Mouse (Mus musculus) right cerebral cortex, postnatal 14 days (tissue): ENCODE measurements around the gene Rhcg.

Experiments used
- DNase-seq: peaks from one replicate; pipeline ENCODE4 v3.0.0; 2022

Rhcg gene

DNA sequence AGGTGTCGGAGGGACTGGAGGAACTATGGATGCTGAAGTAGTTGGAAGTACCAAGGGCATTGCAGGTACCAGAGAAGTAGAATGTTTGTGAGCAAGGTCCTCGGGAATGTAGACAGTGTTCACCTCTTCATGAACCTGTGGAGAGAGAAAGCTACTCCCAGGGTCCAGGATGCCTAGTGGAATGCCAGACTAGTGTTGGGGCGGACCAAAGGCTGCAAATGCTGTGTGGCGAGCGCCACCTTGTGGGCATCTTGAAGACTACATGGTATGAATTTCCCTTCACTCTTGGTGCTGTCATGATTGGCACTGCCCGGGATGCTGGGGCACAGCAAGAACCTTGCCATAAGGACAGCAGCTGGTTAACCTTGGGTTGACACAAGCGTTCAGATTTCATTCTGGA, 22.6 kb downstream of the Rhcg start:
- DNase-seq: peak; percentile 80

DNA sequence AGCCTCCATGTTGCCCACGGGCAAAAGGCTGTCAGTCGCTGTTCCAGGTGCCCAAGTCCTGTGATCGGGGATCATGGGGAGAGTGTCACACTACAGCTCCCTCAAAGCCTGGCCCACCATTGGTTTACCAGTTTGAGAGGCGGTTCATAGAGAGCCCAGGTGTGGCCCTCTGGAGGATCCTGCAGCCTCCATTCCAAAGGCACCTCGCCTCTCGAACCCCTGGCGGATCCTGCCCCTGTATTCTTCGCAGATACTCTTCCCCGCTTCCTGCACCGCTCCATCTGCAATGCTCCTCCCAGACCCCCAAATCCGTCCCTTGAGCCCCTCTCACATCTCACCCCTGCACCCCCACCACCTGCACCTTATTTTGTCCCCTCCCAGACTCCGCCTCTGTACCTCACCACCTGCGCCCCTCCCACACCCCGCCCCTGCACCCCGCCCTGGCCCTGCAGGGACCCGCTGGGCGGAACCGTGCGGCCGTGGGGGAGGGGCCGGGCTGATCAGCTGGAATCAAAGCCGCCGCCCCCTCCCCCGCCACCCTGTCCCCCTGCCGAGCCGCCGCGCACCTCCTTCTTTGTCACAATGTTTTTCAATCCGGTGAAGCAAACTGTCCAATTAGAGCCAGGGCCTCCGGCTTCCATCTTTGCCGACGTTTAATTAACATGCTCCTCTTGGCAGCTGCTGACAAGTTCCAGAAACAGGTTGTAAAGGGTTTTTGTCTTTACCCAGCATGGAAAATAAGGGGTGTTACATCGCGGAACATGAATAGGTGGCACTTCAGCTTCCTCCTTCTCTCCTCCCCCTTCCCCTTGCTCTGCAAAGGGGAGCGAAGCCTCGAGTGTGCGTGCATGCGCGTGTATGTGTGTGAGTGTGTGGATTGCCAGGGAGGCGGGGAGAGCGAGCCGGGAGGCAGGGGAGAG, 25.4 kb downstream of the Rhcg start:
- DNase-seq: peak; percentile 86

DNA sequence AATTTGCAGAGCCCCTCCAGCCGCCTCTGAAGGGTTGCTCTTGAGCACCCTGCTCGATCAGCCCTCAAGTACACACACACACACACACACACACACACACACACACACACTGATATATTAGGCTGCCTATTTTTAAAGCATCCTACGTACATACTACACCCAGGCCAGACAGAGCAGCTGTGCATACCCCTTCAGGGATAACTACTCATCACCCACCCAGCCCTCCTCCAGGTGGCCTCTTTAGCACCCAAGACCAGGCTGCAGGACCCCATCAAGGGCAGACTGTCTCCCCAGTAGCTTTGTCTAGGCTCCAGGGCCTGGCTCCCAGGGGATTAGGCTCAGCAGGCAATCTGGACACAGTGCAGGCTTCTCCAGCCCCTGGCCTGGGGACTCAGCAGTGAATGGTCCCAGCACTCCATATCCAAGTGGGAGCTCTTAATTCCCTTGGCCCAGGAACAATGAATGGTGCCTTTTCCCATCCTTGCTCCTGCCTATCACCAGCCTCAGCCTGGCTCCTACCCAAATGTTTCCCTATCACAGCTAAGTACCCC, 26.8 kb downstream of the Rhcg start:
- no peak for DNase-seq

DNA sequence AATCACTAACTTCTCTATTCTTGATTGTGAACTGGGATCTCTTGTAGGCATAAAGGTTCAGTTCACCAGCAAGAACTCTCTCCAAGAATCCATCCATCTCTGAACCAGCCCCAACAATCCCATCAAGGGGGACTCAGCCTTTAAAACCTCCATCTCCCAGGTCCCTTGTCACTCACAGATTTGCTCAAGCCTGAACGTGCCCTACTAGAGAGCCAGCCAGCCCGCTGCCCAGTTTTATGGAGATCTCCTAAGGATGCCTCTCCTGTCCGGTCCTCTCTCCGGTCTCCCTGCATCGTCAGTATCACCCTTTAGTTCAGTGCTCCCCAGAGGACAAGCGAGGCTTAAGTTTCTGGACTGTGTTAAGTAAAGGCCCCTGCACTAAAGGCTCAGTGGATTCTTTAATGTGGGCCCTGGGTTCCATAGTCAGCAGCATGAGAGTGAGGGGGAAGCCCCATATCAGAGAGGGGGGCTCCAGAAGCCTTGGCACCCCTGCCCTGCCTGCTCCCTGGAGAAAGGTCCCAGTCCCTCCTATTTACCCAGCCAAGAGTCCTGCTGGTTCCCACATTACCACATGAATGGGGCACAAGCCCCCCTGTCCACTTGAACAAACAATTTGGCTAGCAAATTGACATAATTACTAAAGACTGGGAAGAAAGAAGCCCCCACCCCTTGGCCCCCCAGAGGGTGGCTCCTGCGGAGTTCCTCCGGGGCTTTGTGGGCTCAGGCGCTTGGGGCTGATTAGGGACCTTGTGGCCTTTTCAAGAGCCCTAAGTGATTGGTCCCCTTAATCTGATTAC, 27.5 kb downstream of the Rhcg start:
- no peak for DNase-seq

DNA sequence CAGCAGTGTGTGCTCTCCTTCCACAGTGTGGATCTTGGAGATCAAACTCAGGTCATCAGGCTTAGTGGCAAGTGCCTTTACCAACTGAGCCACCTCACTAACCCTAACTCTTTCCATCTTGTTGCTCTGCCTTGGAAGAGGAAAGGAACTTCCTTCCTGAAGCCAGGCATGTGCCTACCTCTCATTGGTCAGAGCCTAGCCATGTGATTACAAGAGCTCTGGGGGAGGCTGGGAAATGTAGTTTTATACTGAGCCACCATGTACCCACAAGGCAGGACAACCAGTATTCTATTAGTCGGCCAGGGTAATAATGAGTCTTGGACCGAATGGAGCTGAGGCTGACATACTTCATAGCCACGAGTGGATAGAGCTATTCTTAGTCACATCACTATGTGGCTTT, 29.2 kb downstream of the Rhcg start:
- no peak for DNase-seq

DNA sequence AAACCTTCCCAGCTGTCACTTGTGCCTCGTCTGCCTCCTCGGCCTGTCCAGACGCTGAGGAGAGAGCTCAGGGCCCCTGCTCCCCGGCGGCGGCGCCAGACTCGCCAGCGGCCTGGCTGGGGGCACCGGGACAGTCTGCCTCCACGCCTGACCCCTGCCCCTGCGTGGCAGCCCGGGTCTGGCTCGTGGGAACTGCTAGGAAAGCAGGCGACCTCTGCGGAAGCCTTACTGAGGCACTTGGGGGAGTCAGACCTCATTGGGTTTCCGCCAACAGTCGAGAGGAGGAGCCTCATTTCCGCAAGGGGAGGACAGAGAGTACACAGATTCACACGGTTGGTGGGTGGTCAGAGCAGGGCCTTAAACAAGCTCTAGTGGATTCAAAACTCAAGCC, 38.6 kb downstream of the Rhcg start:
- no peak for DNase-seq

DNA sequence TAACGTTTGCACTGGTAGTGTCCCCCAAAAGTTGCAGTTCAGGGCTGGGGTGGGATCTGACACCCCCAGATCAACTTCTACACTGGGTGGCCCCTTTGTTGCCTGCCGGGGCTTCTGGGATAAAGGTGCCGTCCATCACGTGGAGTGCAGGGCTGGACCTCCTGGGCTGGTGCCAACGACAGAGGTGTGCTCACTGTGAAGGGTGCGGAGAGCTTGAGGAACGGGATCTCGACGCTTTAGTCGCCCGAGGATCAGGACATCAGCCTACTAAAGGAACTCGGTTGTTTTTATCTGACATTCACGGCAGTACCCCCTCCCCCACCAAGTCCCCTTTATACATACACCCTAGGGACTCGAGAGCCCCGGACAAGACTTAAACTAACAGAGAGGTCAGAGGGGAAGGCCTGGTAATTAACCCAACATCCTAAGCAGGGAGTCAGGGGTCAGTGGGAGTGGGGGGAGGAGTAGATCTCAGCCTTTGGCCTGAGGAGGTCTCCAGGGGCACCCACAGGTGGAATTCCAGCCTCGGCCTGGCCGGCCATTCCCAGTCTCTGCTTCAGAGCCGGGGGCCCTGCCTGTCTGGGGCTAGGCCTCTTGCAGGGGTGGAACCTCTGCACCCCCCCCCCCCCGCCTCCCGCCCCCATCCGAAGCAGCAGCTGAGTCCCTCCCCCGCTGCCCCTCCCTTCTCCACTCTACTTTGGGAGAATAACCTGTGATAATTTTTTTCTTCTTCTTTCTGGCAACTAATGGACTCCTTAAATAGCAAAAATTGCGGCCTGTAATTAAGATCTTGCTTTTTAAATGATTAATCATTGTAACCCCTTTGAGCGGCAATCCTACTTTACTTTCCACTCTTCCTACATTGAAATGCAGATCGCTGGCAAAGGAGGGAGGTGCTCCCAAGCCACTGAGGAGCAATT, 39.3 kb downstream of the Rhcg start:
- DNase-seq: no peak

DNA sequence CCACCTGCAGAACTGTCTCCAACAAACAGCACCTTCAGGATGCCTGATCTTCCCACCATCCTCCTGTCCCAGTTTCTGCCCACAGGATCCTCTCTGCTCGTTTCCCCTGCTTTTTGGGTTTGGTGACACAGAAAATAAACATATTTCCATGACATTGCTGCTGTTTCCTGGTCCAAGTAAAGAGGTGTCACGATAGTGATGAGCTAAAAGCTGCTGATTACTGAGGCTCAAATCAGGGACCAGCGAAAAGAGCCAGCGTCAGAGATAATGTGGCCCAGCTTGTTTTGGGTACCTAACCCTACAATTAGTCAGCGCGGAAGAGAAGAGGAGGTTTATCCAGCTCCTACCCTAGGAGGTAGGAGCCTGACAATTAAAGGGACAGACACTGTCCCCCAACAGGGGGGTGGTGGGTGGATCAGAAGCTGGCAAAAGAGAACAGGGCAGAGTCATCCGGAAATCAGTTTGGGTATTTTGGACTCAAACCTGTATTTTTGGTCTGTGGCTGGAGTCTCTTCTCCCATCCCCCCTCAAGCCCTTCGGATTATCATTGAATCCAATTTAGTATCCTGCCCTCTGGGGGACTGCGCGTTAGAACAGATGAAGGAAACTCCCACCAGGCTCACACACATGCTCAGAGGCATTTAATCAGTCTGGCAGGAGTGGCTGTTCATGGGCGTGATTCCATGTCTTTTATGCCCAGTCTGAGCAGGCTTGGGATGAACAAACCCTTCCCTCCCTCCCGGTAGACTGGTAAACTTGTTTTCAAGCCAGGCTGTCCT, 40.2 kb downstream of the Rhcg start:
- no peak for DNase-seq

DNA sequence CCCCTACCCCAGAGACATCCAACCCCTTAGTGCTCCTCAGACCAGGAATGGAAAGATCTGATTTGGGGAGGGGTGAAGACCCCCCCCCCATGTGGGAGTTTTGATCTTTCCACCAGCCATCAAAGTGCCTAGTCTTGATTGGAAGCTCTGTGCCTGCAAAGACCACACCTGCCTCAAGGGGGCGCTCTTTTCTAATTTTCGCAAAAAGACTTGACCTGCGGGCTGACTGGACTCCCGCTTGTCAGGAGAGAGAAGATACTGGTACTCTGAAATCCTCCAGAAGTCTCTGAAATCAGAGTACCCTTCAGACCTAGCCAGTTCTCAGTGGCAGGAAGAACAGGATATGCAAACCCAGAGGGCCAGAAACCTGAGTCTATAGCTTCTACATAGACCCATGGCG, 40.8 kb downstream of the Rhcg start:
- DNase-seq: peak; percentile 57

DNA sequence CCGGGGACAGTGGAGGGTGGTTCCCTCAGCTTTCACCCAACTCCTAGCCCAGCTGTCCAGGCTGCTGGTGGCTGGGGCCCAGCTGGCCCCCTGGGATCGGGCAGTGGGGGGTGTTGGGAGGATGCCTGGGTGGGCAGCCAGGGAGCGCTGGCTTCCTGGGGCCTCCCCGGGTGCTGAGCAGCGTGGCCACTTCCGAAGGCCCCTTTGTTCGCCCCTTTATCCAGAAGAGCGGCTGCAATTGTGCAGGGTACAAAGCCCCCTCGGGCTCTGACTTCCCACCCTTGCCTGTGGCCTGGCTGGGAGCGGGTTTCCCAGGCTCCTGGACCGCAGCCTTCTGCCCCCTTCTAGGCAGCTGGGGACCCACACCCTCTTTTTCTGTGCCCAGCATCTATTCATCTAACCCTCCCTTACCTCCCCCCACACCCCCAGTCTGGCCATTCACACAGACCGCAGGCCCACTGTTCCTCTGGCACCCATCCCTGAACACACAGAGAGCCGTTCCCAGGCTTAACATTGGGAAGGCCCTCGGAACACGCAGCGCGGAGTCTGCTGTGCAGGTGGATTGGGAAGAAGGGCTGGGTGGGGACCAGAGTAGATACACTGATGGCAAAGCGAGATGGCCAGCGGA, 45.2 kb downstream of the Rhcg start:
- no peak for DNase-seq

DNA sequence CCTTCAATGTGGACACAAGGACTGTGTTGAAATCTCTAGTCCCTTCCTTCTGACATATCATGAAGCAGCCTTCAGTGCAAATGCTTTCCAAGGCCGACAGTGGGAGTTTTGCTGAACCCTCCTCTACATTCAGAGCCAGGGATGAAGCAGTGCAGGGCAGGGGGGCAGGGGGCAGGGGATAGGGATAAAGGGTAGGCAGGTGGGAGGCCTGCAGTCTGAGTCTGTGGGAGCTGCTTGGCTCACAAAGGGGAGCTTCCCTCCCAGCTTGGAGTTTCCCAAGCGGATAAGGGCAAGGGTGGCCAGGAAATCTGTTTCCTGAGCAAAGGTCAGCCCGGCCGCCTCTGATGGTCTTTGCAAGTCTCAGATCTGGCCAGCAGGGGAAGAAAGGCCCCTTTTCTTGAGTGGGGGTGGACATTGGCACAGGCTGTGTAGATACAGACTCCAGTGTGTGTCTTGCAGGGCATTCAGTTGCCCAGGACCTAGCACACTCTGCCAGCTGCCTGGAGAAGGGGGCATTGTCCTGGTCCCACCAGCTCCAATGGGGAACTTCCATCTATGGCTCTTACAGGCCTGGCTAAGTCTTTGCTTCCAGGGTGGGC, 48.4 kb downstream of the Rhcg start:
- DNase-seq: no peak

DNA sequence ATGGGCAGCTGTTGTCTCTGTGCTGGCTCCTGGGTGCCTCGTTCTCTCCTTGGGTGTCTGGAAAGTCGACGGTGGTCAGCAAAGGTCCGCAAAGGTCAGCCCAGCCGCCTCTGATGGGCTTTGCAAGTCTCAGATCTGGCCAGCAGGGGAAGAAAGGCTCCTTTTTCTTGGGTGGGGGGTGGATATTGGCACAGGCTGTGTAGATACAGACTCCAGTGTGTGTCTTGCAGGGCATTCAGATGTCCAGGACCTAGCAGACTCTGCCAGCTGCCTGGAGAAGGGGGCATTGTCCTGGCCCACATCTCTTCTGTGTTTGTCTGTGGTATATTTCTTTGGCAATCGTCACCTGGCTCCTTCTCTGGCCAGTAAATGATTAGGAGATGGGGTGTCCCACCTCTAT, 49.2 kb downstream of the Rhcg start:
- no peak for DNase-seq

DNA sequence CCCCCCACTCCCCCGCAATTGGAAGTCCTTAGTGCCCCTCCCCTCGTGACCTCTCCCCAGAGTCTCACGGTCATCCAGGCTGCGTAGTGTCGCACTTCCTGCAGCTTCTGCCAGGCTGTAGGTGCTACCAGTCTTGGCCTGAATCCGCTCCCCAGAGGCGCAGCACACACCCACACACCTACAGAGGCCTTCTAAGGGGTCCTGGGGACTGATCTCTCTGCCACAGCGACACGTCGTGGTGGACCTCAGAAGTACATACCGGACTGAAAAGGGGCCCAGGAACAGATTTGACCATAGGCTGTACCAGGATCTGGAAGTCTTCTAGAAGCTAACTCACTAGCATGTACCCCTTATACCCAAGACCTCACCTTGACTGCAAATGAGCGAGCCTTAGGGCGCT, 53.8 kb downstream of the Rhcg start:
- DNase-seq: no peak

DNA sequence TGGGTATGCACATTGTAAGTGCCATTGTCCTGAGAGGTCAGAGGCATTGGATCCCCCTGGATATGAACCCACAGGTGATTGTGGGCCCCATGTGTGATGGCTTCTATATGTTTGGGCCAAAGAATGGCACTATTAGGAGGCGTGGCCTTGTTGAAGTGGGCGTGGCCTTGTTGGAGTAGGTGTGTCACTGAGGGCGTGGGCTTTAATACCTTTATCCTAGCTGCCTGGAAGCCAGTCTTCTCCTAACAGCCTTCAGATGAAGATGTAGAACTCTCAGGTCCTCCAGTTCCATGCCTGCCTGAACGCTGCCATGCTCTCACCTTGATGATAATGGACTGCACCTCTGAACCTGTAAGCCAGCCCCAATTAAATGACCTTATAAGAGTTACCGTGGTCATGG, 55.1 kb downstream of the Rhcg start:
- no peak for DNase-seq

DNA sequence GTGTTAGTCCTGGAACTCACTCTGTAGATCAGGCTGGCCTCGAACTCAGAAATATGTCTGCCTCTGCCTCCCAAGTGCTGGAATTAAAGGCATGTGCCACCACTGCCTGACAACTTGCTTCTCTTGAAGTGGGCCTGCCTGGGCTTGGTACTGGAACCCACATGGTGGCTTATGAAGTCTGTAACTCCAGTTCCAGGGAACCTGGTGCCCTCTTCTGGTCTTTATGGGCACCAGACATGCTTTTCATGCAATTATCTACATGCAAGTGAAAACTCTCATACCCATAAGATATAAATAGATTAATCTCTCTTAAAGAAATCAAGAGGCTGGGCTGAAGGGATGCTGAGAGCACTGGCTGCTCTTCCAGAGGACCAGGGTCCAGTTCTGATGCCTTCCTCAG, 58.8 kb downstream of the Rhcg start:
- no peak for DNase-seq

DNA sequence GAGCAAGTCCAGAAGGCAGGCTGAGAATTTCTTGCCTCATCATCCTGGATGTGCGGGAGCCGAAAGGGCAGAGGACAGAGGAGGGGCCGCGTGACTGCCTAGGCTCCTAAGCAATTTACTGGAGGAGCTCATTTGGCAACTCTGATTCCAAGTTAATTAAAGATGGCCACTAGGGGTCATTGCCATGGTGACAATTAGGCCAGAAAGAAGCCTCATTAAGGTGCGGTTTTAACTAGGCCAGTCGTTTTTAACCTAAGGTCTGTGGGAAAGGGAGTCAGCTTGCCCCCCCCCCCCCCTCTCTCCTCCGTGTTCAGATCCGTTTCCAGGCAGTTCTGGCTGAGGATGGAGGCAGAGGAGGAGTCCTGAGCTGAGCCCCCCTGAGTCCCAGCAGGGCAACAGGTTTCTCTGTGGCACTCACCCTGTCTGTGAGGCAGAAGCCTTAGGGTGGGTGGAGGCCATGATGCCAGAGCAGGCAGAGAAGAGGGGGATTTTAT, 59.7 kb downstream of the Rhcg start:
- no peak for DNase-seq

DNA sequence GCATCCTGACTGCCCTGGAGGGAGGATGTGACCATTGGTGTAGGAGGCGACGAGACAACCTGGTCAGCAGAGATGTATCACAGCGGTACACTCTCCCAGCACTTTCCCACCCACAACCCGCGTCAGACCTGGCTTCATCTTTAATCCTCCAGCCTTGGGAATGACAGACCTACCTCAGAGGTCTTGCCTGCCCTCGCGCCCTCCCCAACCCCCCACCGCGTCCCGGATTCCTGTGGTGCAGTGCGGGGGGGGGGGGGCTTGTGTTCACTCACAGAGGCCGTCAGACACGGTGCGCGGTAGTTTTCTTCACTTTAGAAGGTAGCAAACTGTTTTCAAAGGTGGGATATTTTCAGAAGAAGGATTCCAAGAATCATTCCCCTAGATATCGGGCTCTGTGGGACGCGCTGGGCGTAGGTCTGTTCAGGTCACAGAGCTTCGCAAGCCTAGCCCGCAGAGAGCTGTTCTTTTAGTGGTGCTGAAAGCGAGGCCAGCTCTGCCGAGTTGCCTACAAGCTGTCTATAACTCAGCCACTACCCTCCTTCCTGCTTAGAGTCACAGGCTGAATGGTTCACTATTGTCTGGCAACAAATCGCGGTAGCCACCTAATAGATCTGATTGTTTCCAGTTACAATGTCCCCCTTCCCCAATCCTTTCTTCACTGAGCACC, 62.0 kb downstream of the Rhcg start:
- no peak for DNase-seq

DNA sequence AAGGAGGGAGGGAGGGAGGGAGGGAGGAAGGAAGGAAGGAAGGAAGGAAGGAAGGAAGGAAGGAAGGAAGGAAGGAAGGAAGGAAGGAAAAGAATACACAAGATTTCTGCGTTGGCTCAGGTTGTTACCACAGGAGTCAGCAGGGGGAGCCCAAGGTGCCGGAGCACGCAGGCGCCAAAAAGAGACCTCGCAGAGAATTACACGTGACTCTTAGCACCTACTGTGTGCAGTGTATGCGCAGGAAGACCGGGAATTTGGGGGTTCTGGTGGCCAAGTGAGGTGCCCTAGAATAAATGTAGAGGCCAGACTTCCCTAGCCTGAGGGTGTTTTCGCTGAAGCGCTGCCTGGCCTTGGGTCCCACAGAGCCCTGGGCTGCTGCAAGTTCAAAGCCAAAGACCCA, 64.8 kb downstream of the Rhcg start:
- peak; percentile 54 for DNase-seq

DNA sequence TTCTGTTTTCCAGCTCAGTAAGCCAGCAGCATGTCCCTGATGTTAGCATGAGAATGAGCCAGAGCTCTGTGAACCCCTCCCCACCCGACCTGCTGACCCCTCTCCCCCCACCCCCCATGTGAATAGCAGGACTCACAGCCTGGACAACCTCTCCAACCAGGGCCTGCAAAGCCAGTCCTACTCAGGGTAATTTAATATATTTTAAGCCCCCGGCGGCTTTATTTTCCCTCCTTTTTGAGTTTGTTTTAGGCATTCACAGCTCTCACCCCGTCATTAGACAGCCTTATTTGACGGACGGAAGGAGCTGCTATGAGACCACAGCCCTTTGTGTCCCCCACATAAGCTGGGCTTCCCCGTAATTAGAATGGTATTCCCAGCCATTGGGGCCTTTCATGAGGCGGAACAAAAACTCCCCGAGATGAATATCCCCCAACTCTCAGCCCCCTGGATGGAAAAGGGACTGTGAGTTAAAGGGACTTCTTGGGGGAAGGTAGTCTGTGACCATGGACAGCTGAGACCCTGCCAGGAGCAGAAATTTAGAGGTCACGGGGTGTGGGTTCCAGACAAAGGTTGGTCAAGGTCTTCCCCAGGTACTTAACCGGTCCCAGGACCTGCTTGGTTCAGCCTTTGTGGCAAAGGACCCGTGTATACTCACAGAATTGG, 68.4 kb downstream of the Rhcg start:
- DNase-seq: no peak

DNA sequence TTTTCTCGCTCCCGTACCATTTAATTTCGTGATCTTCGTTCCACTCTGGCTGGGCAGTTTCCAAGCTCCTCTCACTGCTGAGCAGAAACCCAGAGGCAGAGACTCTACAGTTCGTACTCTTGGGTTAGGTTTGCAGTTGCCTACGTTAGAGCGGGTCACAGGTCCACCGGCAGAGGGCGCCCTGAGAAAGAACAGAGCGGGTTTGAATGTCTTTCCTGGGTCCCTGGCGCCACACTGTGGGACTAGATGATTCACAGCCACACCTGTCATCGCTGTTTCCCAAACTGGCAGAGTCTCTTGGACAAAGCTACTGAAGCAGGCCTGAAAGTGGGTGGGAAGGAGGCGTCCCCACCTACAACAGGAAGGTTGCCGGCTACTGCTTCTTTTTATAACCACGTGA, 70.4 kb downstream of the Rhcg start:
- DNase-seq: peak; percentile 97
